Mouse (Mus musculus) heart, postnatal 10 days (tissue): Measurements from ENCODE around the gene Npl. TPM values are rescaled to one million over a fixed set of nuclear protein-coding genes. Genes with fewer than 3 reads are reported as not detected.
"Not testable (repeated sequence)": the region's sequence is repeated elsewhere in the genome, so short reads cannot be mapped to it uniquely, and the experiment has no call there.

Experiments
- DNase-seq, 2 experiments: peaks; one replicate each; pipeline ENCODE4 v3.0.0; 2021
- intact Hi-C: fragments of 180-260 bp; cut with DNase I; formaldehyde crosslinking; loops from one replicate; pipeline ENCODE4 v1.15.1; 2025
- total RNA-seq, 2 experiments: library from RNA; stranded (reverse); gene quantifications; 2 replicates each; pipeline ENCODE4 v1.2.3; 2021

Npl gene
- total RNA-seq, 2 experiments from 2014 or later = 2.4 to 2.6 TPM

DNA sequence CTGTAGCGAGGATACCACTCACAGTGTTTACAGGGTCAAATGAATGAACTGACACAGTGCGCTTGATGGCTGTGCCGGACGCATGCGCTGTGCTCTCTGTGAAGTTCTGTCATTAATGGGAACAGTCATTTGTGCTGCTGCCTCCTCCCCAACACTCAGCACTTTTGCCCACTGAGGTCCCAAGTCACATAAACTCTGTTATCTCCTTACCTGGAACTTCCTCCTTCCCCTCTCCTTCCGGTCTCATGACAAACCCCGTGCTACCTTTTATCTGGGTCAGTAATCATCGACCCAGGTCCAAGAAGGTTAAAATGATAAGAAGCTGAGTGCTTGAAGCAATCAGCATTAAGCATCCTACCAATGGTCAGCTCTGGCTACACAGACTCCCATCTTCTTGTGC is 2.3 kb downstream of the Npl start:
- intact Hi-C loops = no loop called here
- no peak for DNase-seq

DNA sequence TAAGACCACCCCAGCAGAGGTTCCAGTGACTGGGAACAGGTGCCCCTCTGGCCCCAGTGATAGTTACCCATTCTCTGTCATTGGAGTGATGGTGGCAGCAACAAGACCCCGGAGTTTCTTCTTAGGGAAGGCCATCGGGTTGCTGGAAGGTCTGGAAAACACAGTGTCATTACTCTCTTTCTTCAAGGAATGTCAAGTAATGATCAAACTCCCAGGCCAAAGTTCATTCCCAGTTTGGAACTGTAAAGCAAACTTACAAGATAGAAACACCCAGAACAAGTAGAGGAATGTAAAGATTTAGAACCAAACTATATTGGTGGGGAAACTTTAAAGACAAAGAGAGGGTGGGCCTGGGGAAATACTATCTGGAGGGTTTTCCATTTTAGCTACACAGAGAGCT is 4.6 kb downstream of the Npl start:
- intact Hi-C loops = no loop called here

DNA sequence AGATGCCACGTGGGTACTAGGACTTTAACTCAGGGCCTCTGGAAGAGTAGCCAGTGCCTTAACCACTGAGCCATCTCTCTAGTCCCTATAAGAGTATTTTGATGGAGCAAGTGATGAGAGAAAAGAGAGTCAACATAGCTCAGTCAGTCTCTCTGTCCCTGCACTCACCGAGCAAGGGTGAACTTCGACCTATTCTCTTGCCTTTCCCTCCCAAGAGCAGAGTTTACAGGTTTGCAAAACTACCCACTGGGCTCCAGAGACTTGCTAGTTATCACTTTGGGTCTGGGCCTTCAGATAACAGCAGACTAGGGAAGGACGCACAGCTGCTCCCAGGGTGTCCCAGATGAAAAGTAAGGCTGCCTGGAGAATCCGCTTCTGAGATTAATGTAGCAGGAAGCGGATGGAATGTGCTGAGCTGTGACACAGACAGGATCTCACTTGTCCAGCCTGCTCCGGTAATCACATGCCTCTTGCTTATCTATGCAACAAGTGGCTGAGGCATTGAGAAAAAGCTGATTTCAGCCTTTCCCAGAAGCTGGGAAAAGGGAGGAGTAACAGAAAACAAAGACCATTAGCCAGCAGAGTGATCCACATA is 7.0 kb downstream of the Npl start:
- intact Hi-C loops = no loop called here
- peak; percentile 49 to 53 for DNase-seq

More for the DNA sequence above, 4.6 kb downstream of the Npl start:
- no peak for DNase-seq

DNA sequence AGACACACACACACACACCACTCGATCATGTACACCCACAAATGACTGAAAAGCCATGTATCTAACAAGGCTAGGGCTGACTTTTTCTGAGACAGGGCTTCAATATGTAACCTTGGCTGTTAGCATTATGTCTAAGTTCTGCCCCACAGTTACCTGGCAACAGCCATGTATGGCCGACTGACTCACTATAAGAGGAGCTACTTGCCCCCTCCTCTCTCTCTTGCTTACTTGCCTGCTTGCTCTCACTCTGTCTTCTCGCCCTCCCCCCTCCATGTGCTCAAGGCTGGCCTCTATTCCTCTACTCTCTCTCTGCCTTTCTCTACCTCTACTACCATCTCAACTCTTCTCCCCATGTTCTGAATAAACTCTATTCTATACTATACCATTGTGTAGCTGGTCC is 9.1 kb downstream of the Npl start:
- no peak for DNase-seq
- intact Hi-C loops = no loop called here

DNA sequence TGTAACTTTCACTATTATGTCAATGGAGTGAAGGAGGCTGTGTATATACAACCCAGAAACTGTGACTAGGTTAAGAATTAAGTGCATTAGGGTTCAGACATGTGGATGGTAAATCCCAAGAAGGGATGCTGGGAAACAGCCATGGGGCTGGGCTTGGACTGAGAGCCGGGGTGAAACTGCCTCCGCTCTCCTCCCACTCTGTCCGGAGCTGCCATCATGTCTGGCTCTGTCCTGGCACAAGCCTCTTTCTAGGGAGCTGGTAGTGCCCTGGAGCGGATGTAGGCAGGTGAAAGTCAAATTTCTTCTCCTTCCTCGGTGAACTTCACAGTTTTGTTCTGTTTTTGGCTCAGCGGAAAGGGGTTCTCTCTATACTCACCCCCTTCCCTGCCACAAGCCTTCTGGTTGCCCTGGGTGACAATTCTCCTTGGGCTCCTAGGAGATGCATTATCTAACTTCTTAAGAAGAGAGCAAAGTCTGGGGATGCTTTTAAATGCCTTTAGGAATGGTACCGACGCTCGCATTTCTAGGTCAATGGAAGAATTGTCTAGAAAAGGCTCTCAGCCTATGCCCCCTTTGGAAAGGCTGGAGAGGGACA is 10.0 kb downstream of the Npl start:
- DNase-seq = no peak
- intact Hi-C loops = no loop called here

DNA sequence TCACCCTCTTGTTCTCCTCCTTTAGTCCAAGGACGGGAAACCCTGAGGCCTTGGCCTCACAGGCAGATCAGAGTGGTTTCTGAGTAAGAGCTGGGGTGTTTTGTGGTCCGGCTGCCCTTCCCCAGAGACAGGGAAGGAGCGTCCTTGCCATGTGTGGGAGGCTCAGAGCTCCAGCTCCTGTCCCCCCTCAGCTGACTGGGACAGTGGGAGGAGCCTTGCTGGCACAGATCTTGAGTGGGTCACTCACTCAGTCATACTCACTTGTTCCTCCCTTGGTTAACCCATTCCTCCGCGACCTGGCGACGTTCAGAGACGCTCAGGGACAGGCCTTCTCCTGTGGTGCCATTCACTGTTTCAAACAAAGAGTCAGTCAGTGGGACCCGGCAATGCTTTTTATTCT is 14.2 kb downstream of the Npl start:
- DNase-seq = peak; percentile 17 to 21

DNA sequence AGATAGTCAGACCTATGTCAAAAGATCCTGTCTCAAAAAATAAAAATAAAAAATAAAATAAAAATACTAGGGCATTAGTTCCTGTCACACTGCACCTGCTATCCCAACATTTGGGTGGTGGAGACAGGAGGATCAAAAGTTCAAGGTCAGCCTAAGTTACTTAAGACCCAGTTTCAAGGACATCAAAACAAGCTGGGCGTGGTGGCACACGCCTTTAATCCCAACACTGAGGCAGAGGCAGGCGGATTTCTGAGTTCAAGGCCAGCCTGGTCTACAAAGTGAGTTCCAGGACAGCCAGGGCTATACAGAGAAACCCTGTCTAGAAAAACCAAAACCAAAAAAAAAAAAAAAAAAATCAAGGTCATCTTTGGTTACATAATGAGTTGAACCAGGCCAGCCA is 16.9 kb downstream of the Npl start:
- DNase-seq, intact Hi-C loops: not testable (repeated sequence)

More for the DNA sequence above, 14.2 kb downstream of the Npl start:
- intact Hi-C loops = no loop called here

DNA sequence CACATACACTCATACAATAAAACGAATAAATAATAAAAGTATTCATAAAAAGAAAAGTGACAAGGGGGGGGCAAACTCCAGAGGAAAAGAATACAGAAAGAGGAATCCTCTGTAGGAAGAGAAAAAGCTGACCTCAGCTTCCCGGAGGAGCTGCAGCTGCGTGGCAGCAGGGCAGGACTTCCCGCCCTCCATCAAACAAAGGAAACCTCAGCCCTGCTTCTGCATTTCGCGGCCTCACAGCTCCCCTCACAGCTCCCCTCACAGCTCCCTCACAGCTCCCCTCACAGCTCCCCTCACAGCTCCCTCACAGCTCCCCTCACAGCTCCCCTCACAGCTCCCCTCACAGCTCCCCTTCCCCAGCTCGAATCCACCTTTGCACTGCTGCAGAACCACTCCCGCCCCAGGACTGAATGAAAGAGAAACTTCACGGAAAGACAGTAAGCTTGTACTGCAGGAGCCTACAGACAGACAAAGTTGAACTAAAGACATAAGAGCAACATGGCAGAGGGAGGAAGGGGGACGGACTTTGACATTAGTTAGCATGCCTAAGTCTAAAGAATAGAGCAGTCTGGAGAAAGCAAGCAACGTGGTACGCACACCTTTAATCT is 17.5 kb downstream of the Npl start:
- peak; percentile 24 to 32 for DNase-seq
- intact Hi-C loops = no loop called here

DNA sequence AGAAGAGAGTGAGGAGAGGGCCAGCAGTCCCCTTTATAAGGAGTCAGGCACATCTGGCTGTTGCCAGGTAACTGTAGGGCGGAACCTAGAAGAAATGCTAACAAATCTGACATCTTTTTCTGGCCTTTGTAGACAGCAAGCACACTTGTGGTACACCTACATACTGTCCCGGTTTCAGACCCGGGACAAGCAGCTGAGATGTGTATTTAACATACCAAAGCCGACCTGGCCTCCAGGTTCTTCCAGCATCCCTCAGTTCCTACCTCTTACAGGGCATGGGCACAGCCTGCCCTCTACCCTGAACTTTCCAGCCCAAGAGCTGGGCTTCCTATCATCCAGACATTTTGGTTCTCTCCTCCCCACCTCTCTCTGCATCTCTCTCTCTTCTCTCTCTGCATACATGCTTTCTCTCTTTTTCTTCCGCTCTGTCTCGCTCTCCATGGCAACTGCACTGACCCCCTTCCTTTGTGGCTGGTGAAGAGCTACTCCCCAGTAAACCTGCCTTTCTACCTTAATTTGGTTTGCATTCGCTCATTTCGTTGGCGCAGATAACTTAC is 18.1 kb downstream of the Npl start:
- DNase-seq = no peak
- intact Hi-C loops = no loop called here

DNA sequence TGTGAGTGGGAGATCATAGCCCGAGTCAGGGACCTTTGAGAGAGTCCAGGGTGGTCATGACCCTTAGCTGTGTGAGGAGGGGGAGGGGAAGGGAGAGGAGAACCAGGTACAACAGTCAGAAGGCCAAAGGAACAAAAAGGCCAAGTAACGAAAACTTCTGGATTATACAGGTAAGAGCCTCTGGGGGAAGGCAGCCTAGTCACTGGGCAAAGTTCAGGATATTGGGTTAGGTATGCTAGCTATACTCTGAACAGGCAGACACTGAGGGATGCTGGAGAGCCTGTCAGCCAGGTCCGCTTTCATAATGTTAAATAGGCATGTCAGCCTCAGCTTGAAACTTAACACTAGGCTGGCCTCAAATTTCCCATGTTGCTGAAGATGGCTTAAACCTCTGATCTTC is 27.7 kb downstream of the Npl start:
- intact Hi-C loops = no loop called here
- DNase-seq = no peak

DNA sequence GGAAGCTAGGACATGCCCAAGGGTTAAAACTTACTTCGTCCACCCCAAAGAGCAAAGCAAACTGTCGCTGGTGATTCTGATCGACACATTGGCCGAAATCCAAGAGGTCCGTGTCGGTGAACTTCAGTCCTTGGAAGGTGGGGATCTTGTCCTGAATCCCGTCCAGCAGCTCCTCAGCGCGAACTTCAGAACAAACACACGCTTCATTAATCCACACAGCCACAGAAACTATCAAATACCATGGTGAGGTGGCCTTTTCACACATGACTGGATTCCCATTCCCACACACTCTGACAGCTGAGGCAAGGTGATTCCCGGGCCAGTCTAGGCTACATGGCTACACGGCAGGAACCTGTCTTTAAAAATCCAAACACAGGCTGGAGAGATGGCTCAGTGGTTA is 34.5 kb downstream of the Npl start:
- intact Hi-C loops = no loop called here
- DNase-seq = no peak

DNA sequence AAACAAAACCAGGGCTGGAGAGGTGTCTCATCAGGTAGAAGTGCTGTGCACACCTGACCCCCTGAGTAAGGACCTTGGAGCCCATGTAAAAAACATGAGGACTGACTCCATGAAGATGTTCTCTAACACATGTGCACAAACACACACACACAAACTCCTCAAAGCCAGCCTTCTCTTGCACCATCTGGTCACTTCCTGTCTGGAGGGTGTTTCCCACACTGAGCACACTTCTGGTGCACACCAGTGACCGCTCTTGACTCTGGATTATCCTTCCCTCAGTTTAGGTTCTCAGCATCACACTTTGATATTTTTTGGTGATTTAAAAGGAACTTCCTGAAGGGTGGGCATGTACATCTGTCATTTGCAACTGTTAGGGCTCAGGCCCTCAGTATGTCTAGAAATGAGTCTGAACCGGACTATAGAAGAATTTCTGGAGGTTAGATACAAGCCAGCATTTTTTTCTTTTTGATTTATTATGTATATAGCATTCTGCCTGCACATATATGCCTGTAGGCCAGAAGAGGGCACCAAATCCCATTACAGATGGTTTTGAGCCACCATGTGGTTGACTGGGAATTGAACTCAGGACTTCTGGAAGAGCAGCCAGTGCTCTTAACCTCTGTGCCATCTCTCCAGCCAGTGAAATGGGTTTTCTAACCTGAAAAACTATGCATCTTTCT is 39.4 kb downstream of the Npl start:
- intact Hi-C loops = no loop called here
- no peak for DNase-seq

DNA sequence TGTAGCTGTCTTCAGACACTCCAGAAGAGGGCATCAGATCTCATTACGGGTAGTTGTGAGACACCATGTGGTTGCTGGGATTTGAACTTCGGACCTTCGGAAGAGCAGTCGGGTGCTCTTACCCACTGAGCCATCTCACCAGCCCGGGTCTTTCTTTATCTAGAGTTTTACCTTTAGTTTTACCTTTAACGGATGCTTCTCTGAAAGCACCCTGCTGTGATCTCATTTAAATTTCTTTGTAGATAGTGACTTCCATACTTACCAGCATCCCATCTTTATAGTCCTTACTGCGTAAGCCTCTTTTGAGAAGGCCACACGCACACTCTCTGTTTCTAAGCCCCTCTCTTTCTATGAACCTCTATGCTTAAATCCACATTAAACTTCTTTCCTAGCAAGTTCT is 40.3 kb downstream of the Npl start:
- DNase-seq, intact Hi-C loops: not testable (repeated sequence)

DNA sequence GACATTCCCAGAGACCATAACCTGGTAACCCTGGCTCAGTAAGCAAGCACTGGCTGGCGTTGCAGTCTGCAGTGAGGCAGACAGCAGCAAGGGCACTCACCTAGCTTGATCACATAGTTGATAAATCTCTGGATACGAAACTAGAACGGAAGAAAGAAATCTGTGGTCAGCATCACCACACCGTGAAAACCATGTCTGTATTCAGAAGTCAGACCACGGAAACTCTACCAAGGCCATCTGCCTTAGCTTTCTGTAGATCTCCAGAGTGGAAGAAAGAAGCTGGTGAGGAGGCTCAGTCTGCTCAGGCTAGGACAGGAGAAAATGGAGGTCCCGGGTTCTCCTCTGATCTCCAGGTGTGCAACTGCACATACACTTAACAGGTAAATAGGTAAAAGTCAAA is 40.8 kb downstream of the Npl start:
- no peak for DNase-seq
- intact Hi-C loops = no loop called here

DNA sequence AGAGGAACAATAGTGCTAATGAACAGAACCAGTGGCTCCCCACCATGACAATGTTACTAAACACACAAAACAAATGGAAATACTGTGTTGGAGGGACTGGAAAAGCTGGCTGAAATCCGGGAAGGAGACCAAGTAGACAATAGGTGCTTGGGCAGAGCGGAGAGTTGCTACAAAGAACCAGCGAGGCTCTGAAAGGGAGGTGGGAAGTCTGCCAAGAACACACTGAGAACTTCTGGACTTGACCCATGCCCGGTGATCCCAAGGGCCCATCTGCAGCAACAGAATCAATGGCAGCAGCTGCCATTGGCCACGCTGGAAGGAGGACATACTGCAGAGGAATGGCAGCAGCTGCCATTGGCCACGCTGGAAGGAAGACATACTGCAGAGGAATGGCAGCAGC is 43.6 kb downstream of the Npl start:
- peak; percentile 35 to 39 for DNase-seq
- intact Hi-C loops = no loop called here

DNA sequence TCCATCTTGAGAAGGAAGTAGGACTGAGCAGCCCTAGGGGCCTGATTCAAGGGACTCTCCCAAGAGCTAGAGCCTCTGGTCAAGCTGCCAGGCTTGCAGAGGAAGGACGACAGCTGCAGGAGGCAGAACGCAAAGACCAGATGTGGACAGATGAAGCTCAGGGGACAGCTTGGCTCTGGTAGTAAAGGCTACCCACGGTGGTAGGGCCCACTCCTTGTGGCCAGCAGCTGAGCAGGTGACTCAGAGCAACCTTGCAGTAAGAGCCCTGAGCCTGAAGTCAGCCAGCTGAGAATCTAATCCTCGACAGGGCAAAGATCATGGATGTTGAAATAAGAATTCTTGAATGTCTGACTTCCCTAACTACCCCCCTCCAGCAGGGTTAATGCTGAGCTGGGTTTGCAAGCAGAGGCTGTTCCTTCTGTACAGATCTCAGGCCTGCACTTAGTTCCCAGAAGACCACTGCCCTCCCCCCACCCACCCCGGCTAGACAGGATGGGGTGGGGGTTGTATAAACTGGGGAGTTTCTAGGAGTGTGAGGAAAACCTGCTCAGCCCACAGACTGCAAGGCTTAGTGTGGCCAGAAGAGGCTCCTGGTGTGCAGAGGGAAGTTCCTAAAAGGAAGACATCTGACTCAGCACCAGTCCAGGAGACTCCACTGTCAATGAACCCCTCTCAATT is 48.1 kb downstream of the Npl start:
- DNase-seq = peak; percentile 35 to 46
- intact Hi-C loops = no loop called here

DNA sequence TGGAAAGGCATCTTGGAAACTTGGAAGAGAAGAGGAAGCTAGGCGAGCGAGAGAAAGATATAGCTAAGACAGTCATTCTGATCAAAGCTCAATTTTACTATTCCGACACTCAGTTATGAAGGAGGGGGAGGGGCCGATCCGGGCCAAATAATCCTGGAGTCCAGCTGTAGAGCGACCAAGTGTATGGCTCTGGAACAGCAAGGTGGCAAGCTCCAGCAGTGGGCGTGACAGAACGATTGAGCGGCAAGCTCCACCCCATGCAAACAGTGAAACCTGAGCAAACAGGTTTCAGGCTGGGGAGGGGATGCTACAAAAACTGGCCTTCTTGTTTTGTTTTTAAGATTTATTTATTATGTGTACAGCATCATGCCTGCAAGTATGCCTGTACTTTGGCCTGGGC is 49.8 kb downstream of the Npl start:
- intact Hi-C loops = no loop called here
- no peak for DNase-seq

DNA sequence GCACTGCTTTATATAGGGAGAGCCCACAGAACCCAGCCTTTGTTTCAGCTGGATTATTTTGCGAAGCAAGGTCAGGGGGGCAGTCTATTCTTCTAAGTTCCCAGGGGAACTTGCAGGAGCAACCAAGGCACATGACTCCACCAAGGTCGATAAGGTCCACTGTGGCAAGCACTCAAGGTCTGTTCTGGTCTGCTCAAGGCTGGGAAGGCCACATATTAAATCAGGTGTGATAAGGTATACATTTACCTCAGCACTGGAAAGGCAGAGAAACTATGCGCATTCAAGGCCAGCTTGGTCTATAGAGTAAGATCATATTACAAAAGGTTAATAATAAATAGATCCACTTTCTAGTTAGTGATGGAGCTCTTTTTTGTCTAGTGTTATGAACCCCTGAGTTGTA is 53.8 kb downstream of the Npl start:
- DNase-seq = no peak
- intact Hi-C loops = no loop called here

DNA sequence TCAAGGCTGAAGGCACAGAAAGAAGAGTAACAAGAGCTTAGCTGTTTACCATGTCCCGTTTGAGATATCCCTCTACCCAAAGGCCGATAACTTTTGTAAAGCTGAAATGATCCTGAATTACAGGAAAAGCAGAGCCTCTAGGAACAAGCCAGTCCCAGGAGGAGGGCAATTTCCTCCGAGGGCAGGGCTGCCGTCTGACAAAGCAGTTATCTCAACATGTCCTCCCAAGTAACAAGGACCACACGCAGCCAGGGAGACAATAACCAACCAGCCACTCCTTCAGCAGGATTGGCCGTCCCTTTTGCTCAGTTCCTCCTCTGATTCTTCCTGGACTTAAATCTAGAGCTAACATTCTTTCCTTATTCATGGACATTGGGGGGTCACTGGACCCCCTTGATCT is 55.9 kb downstream of the Npl start:
- no peak for DNase-seq

DNA sequence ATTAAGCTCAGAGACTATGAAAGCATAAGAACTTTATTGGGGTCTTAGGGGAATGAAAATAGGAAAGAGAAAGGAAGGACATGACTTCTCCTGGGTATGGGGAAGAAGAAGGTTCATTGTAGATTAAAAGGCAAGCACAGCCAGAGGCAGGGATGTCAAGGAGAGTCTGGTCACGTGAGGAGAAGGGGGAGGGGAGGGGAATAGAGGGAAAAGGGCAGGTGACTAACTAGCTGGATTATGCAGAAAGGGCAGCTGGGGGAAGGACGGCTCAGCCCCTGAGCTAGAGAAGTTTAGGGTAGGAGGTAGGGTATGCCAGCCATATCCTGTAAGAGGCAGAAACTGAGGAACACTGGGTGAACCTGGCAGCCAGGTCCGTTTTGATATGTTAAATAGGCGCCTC is 56.5 kb downstream of the Npl start:
- no peak for DNase-seq
- intact Hi-C loops = no loop called here

More for the DNA sequence above, 55.9 kb downstream of the Npl start:
- intact Hi-C loops = no loop called here

DNA sequence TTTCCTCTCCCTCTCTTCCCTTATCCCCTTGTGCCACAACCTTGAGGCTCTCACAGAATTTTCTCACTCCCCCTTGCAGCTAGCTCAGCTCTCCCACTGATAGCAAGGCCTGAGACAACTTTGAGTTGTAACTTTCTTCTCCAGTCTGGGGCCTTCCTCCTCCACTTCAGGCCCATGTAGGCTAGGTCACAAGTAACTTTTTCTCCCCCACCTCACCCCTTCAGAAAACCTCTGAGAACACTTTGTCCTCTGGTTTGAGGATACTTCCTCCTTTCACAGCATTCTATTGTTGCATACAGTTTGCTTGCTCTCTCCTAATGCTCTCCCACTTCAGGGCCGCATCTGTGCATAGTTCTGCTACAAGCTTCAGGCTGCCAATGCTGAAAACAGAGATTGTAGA is 58.0 kb downstream of the Npl start:
- no peak for DNase-seq
- intact Hi-C loops = no loop called here
